Mouse (Mus musculus): ENCODE measurements around the gene Birc3. TPM values are rescaled to one million over a fixed set of nuclear protein-coding genes. Genes with fewer than 3 reads are reported as not detected.
"Not testable (repeated sequence)": the region's sequence is repeated elsewhere in the genome, so short reads cannot be mapped to it uniquely, and the experiment has no call there.

The Birc3 gene
- total and polyA plus RNA-seq, 2 experiments from 2014 or later, result 1.5 to 2.3 TPM

GRCm38 (mm10) chr9:7871316-7872043 is 1.5 kb downstream of the Birc3 start:
- no peak overlapping the region for H3K27ac ChIP-seq (ENCODE audit: low read depth, low read length)
- DNase-seq (ENCODE audit: low spot score) (no peak), ATAC-seq (ENCODE audit: low FRiP score) (no peak)
- H3K9ac ChIP-seq (replicated peaks; ENCODE audit: low read length, poor library complexity, severe bottlenecking), result no peak overlapping the region
- H3K27me3 ChIP-seq (ENCODE audit: insufficient read depth, low read length), result no peaks in the 10 kb centered on the region
- no peak overlapping the region for H3K4me3 ChIP-seq (ENCODE audit: low read depth, low read length)
- no peaks in the 10 kb centered on the region for H3K4me1 ChIP-seq (ENCODE audit: insufficient read depth, low read length)
- 74% methylated on average over 4 of the region's 4 CpGs for WGBS
- TF ChIP-seq CTCF (IDR thresholded peaks at IDR 0.05), result no peak
- H3K9me3 ChIP-seq (ENCODE audit: low read length), result no peaks in the 10 kb centered on the region
- H3K4me2 ChIP-seq (ENCODE audit: low read depth, low read length, poor library complexity, severe bottlenecking), result no peak overlapping the region
- no peaks in the 10 kb centered on the region for H3K36me3 ChIP-seq (ENCODE audit: insufficient read depth, low read length)

DNA sequence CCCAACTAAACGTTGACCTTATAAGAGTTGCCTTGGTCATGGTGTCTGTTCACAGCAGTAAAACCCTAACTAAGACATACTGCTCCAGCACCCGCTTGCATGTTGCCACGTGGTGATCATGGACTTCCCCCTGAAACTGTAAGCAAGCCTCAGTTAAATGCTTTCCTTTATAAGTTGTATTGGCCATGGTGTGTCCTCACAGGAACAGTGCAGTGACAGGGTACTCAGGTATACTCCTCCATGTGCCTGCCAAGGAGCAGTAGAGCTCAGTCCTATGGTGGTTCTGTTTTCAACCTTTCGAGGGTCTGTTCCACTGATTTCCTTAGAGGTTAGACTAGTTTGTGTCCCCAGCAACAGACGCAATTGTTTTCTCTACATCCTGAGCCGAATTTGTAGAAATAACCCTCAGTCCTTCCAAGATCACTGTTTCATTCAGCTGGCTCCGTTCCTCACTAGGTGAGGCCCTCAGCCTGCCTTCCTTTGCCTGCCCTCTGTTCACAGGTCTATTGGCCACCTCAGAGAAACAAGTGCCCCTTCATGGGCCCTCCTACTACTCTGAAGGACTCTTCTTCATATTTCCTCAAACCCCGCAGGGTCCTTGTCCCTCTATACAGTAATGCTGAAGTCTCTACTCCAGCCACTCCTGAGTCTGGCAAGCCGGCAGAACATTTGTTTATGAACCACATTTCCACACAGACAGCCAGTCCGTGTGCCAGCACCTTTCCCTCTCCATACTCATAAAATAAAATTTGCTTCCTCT is 2.2 kb downstream of the Birc3 start:
- no peak overlapping the region for H3K4me3 ChIP-seq (ENCODE audit: low read depth, low read length)
- H3K27me3 ChIP-seq (ENCODE audit: insufficient read depth, low read length), result no peaks in the 10 kb centered on the region
- H3K27ac ChIP-seq (ENCODE audit: low read depth, low read length), result no peak overlapping the region
- TF ChIP-seq CTCF (IDR thresholded peaks at IDR 0.05), result no peak
- H3K4me2 ChIP-seq (ENCODE audit: low read depth, low read length, poor library complexity, severe bottlenecking), result no peak overlapping the region
- H3K9ac ChIP-seq (replicated peaks; ENCODE audit: low read length, poor library complexity, severe bottlenecking), result no peak overlapping the region
- no peaks in the 10 kb centered on the region for H3K36me3 ChIP-seq (ENCODE audit: insufficient read depth, low read length)
- no peaks in the 10 kb centered on the region for H3K9me3 ChIP-seq (ENCODE audit: low read length)
- 92% methylated on average over 10 of the region's 10 CpGs for WGBS
- ATAC-seq (ENCODE audit: low FRiP score) (no peak), DNase-seq (ENCODE audit: low spot score) (no peak)
- no peaks in the 10 kb centered on the region for H3K4me1 ChIP-seq (ENCODE audit: insufficient read depth, low read length)

DNA sequence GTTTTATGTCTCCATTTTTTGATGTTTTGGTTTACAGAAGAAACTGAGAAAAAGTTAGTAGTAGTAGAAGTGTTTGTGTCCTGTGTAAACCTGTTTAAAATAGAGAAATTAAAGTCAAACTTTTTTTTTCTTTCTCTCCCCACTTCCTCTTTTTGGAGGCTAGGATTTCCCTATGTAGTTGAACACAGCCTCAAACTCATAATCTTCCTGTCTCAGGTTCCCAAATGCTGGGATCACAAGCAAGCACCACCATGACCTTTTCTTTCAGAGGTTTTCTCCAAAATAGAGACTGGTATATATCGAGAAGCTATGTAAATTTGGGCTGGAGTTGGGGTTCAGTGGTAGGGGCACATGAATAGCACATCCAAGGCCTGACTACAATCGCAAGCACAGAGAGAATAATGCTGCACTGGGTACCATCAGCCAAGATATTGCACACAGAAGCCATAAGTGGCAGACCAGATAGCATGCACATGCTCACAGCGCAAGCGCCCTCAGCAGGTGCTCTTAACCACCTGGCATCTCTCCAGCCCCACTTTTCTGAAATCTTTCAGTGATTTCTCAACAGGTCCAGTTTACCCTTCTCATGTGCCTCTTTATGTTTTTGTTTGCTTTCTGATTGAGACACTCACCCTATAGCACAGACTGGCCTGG is 4.0 kb downstream of the Birc3 start:
- H3K36me3 ChIP-seq (ENCODE audit: insufficient read depth, low read length), result no peaks in the 10 kb centered on the region
- no peak overlapping the region for H3K27ac ChIP-seq (ENCODE audit: low read depth, low read length)
- no peak overlapping the region for H3K4me3 ChIP-seq (ENCODE audit: low read depth, low read length)
- no peak for TF ChIP-seq CTCF (IDR thresholded peaks at IDR 0.05)
- DNase-seq (ENCODE audit: low spot score) (no peak), ATAC-seq (ENCODE audit: low FRiP score) (no peak)
- H3K4me2 ChIP-seq (ENCODE audit: low read depth, low read length, poor library complexity, severe bottlenecking), result no peak overlapping the region
- H3K9me3 ChIP-seq (ENCODE audit: low read length), result no peaks in the 10 kb centered on the region
- 91% methylated on average over 4 of the region's 4 CpGs for WGBS
- H3K27me3 ChIP-seq (ENCODE audit: insufficient read depth, low read length), result no peaks in the 10 kb centered on the region
- H3K4me1 ChIP-seq (ENCODE audit: insufficient read depth, low read length), result no peaks in the 10 kb centered on the region
- H3K9ac ChIP-seq (replicated peaks; ENCODE audit: low read length, poor library complexity, severe bottlenecking), result no peak overlapping the region

- H3K27me3 ChIP-seq (ENCODE audit: insufficient read depth, low read length), result no peaks in the 10 kb centered on the region
- H3K27ac ChIP-seq (ENCODE audit: low read depth, low read length), result no peak overlapping the region
- H3K36me3 ChIP-seq (ENCODE audit: insufficient read depth, low read length), result no peaks in the 10 kb centered on the region
- no peak for TF ChIP-seq CTCF (IDR thresholded peaks at IDR 0.05)
- no peaks in the 10 kb centered on the region for H3K9me3 ChIP-seq (ENCODE audit: low read length)
- no peaks in the 10 kb centered on the region for H3K4me1 ChIP-seq (ENCODE audit: insufficient read depth, low read length)
- no peak for DNase-seq (ENCODE audit: low spot score)
- no peak overlapping the region for H3K4me3 ChIP-seq (ENCODE audit: low read depth, low read length)
- no peak overlapping the region for H3K9ac ChIP-seq (replicated peaks; ENCODE audit: low read length, poor library complexity, severe bottlenecking)
- WGBS, result 89% methylated on average over 3 of the region's 3 CpGs
- H3K4me2 ChIP-seq (ENCODE audit: low read depth, low read length, poor library complexity, severe bottlenecking), result no peak overlapping the region
- no peak for ATAC-seq (ENCODE audit: low FRiP score)
Observed at GRCm38 (mm10) chr9:7867981-7868380, 5.0 kb downstream of the Birc3 start.

GRCm38 (mm10) chr9:7866981-7867380 is 6.0 kb downstream of the Birc3 start:
- H3K4me3 ChIP-seq (ENCODE audit: low read depth, low read length); ATAC-seq (ENCODE audit: low FRiP score); H3K9ac ChIP-seq (replicated peaks; ENCODE audit: low read length, poor library complexity, severe bottlenecking); DNase-seq (ENCODE audit: low spot score); H3K4me2 ChIP-seq (ENCODE audit: low read depth, low read length, poor library complexity, severe bottlenecking); H3K36me3 ChIP-seq (ENCODE audit: insufficient read depth, low read length); H3K27me3 ChIP-seq (ENCODE audit: insufficient read depth, low read length); H3K27ac ChIP-seq (ENCODE audit: low read depth, low read length); H3K9me3 ChIP-seq (ENCODE audit: low read length); H3K4me1 ChIP-seq (ENCODE audit: insufficient read depth, low read length): not testable (repeated sequence)
- 89% methylated on average over 2 of the region's 2 CpGs for WGBS
- TF ChIP-seq CTCF (IDR thresholded peaks at IDR 0.05), result 0 out of 2 replicates have a peak, but pooled peaks have one; percentile 8

DNA sequence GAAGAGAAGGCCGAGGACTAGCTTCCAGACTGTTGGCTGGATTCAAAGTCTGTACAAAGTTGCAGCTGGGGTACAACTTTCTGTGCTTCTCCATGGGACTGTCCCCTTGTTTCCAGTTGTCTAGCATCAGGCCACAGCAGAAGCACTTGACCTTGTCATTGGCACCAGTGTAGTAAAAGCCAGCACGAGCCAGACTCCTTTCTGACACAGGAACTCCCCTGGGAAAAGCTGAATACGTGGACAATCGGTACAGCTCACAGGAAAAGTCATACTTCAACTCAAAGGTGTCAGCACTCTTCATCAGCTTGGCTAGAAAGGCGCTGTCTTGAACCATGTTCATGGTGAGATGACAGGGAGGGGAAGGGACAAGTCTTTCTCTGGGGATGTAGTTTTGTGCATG is 12.0 kb downstream of the Birc3 start:
- DNase-seq (ENCODE audit: low spot score) (no peak), ATAC-seq (ENCODE audit: low FRiP score) (no peak)
- no peak for TF ChIP-seq CTCF (IDR thresholded peaks at IDR 0.05)
- WGBS, result 87% methylated on average over 5 of the region's 5 CpGs
- Histone ChIP-seq H3K4me1 (ENCODE audit: insufficient read depth, low read length) (no peaks in the 10 kb centered on the region), H3K27ac (ENCODE audit: low read depth, low read length) (no peak overlapping the region), H3K4me2 (ENCODE audit: low read depth, low read length, poor library complexity, severe bottlenecking) (no peak overlapping the region), H3K27me3 (ENCODE audit: insufficient read depth, low read length) (no peaks in the 10 kb centered on the region), H3K4me3 (ENCODE audit: low read depth, low read length) (no peak overlapping the region), H3K9ac (replicated peaks; ENCODE audit: low read length, poor library complexity, severe bottlenecking) (no peak overlapping the region), H3K36me3 (ENCODE audit: insufficient read depth, low read length) (no peaks in the 10 kb centered on the region), H3K9me3 (ENCODE audit: low read length) (no peaks in the 10 kb centered on the region)
